Mouse (Mus musculus) left cerebral cortex, adult 9 months (tissue): ENCODE results near the gene Lurap1l.

ENCODE experiments used
- DNase-seq, 2 experiments: peaks; one replicate each; pipeline ENCODE4 v3.0.0; 2022; ENCODE audit warnings: low spot score in 2 of 2

Lurap1l gene

DNA sequence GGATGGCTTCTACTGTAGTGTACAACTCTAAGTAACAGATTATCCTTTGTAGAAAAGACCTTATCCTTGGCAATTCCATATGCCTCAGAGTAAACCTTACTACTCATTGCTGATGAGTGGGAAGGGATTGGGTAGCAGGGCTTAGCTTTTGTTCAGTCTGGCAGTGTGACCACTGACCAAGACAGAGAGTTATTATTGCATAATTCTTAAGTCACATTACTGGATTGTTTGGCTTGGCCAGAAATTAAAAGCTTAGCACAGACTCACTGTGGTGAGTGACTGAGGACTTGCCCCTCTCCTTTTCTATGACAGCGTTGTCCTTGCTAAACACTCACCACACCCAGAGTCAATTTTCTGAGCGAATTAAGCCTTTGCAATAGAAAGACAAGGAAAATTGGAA lies 93.1 kb downstream of the Lurap1l start:
- DNase-seq: no peak
